Mouse (Mus musculus): ENCODE measurements around the gene Hoxa10. TPM values are rescaled to one million over a fixed set of nuclear protein-coding genes. Genes with fewer than 3 reads are reported as not detected.

The Hoxa10 gene
- total and polyA plus RNA-seq, 3 experiments, result not detected

GRCm38 (mm10) chr6:52238155-52238545 is 2.5 kb downstream of the Hoxa10 start:
- H3K27me3 ChIP-seq (ENCODE audit: control insufficient read depth in 1 of 2, insufficient read depth in 2 of 2, low read length in 2 of 2), result no peaks in the 10 kb centered on the region
- TF ChIP-seq UBTF (IDR thresholded peaks at IDR 0.05; ENCODE audit: borderline replicate concordance, insufficient read depth, low read depth, low read length), result no peak
- TF ChIP-seq TAL1 (IDR thresholded peaks at IDR 0.05; ENCODE audit: low read length), result no peak
- TF ChIP-seq EP300 (IDR thresholded peaks at IDR 0.05; ENCODE audit: low read depth in 1 of 2, low read length in 2 of 2), result no peak
- no peak for TF ChIP-seq BHLHE40 (IDR thresholded peaks at IDR 0.05; ENCODE audit: borderline replicate concordance, low read depth, low read length)
- no peak for TF ChIP-seq RAD21 (IDR thresholded peaks at IDR 0.05; ENCODE audit: low read depth, low read length)
- TF ChIP-seq GATA1 (IDR thresholded peaks at IDR 0.05; ENCODE audit: low read depth, low read length), result no peak
- no peak for TF ChIP-seq HCFC1 (IDR thresholded peaks at IDR 0.05; ENCODE audit: low read depth, low read length)
- TF ChIP-seq TBP (IDR thresholded peaks at IDR 0.05; ENCODE audit: low read depth, low read length), result no peak
- TF ChIP-seq ZKSCAN1 (IDR thresholded peaks at IDR 0.05; ENCODE audit: low read depth, low read length), result no peak
- TF ChIP-seq USF2 (IDR thresholded peaks at IDR 0.05; ENCODE audit: borderline replicate concordance in 1 of 2, insufficient read depth in 1 of 2, low read depth in 1 of 2, low read length in 2 of 2), result no peak
- TF ChIP-seq E2F4 (IDR thresholded peaks at IDR 0.05; ENCODE audit: borderline replicate concordance, low read depth, low read length), result no peak
- no peak for TF ChIP-seq JUND (IDR thresholded peaks at IDR 0.05; ENCODE audit: low read depth, low read length)
- TF ChIP-seq MYB (IDR thresholded peaks at IDR 0.05; ENCODE audit: low read depth, low read length), result no peak
- no peak for TF ChIP-seq CHD2 (IDR thresholded peaks at IDR 0.05; ENCODE audit: low read length)
- TF ChIP-seq CTCF (IDR thresholded peaks at IDR 0.05 in 2 of 3, conservative IDR thresholded peaks at IDR 0.05 in 1 of 3; ENCODE audit: control insufficient read depth in 1 of 3, insufficient read depth in 1 of 3, low read depth in 2 of 3, low read length in 3 of 3, poor library complexity in 1 of 3, severe bottlenecking in 1 of 3), result no peak
- no peaks in the 10 kb centered on the region for H3K4me1 ChIP-seq (ENCODE audit: control insufficient read depth in 1 of 2, insufficient read depth in 2 of 2, low read length in 2 of 2)
- H3K9me3 ChIP-seq (replicated peaks; ENCODE audit: insufficient read depth, low read length), result no peaks in the 10 kb centered on the region
- H3K79me2 ChIP-seq (ENCODE audit: control insufficient read depth, insufficient read depth, low read length, poor library complexity), result no peaks in the 10 kb centered on the region
- no peak overlapping the region for H3K4me3 ChIP-seq (ENCODE audit: control insufficient read depth in 1 of 2, insufficient read depth in 1 of 2, low read depth in 2 of 2, low read length in 2 of 2)
- H3K27ac ChIP-seq (ENCODE audit: control insufficient read depth, low read depth, low read length), result no peak overlapping the region
- no peaks in the 10 kb centered on the region for H3K36me3 ChIP-seq (ENCODE audit: control insufficient read depth in 1 of 2, insufficient read depth in 2 of 2, low read length in 2 of 2)
- H3K9ac ChIP-seq (ENCODE audit: control insufficient read depth, low read depth, low read length, poor library complexity, severe bottlenecking), result no peak overlapping the region
- DNase-seq (ENCODE audit: low read depth, low spot score), result no peak

- no peaks in the 10 kb centered on the region for H3K27me3 ChIP-seq (ENCODE audit: control insufficient read depth in 1 of 2, insufficient read depth in 2 of 2, low read length in 2 of 2)
- H3K27ac ChIP-seq (ENCODE audit: control insufficient read depth, low read depth, low read length), result no peak overlapping the region
- DNase-seq (ENCODE audit: low read depth, low spot score), result no peak
- no peaks in the 10 kb centered on the region for H3K4me1 ChIP-seq (ENCODE audit: control insufficient read depth in 1 of 2, insufficient read depth in 2 of 2, low read length in 2 of 2)
- no peaks in the 10 kb centered on the region for H3K36me3 ChIP-seq (ENCODE audit: control insufficient read depth in 1 of 2, insufficient read depth in 2 of 2, low read length in 2 of 2)
- no peaks in the 10 kb centered on the region for H3K79me2 ChIP-seq (ENCODE audit: control insufficient read depth, insufficient read depth, low read length, poor library complexity)
- no peak overlapping the region for H3K4me3 ChIP-seq (ENCODE audit: control insufficient read depth in 1 of 2, insufficient read depth in 1 of 2, low read depth in 2 of 2, low read length in 2 of 2)
- TF ChIP-seq BHLHE40 (IDR thresholded peaks at IDR 0.05; ENCODE audit: borderline replicate concordance, low read depth, low read length), result no peak
- no peak for TF ChIP-seq CHD1 (IDR thresholded peaks at IDR 0.05; ENCODE audit: low read depth, low read length)
- no peak for TF ChIP-seq POLR2A (IDR thresholded peaks at IDR 0.05; ENCODE audit: control insufficient read depth in 1 of 2, insufficient read depth in 1 of 2, low read depth in 1 of 2, low read length in 2 of 2, poor library complexity in 1 of 2)
- TF ChIP-seq USF1 (IDR thresholded peaks at IDR 0.05; ENCODE audit: low read depth, low read length), result no peak
- TF ChIP-seq USF2 (IDR thresholded peaks at IDR 0.05; ENCODE audit: borderline replicate concordance in 1 of 2, insufficient read depth in 1 of 2, low read depth in 1 of 2, low read length in 2 of 2), result no peak
- TF ChIP-seq ZMIZ1 (IDR thresholded peaks at IDR 0.05; ENCODE audit: low read depth, low read length), result no peak
- TF ChIP-seq CTCF (IDR thresholded peaks at IDR 0.05 in 2 of 3, conservative IDR thresholded peaks at IDR 0.05 in 1 of 3; ENCODE audit: control insufficient read depth in 1 of 3, insufficient read depth in 1 of 3, low read depth in 2 of 3, low read length in 3 of 3, poor library complexity in 1 of 3, severe bottlenecking in 1 of 3), result no peak
- TF ChIP-seq SIN3A (IDR thresholded peaks at IDR 0.05; ENCODE audit: low read length), result no peak
- no peak for TF ChIP-seq UBTF (IDR thresholded peaks at IDR 0.05; ENCODE audit: borderline replicate concordance, insufficient read depth, low read depth, low read length)
- no peak for TF ChIP-seq TBP (IDR thresholded peaks at IDR 0.05; ENCODE audit: low read depth, low read length)
- TF ChIP-seq ZKSCAN1 (IDR thresholded peaks at IDR 0.05; ENCODE audit: low read depth, low read length), result no peak
- TF ChIP-seq JUND (IDR thresholded peaks at IDR 0.05; ENCODE audit: low read depth, low read length), result no peak
- no peak for TF ChIP-seq RAD21 (IDR thresholded peaks at IDR 0.05; ENCODE audit: low read depth, low read length)
- TF ChIP-seq CHD2 (IDR thresholded peaks at IDR 0.05; ENCODE audit: low read length), result no peak
- TF ChIP-seq POLR2AphosphoS2 (IDR thresholded peaks at IDR 0.05; ENCODE audit: low read length), result no peak
- TF ChIP-seq TCF12 (IDR thresholded peaks at IDR 0.05; ENCODE audit: low read depth, low read length), result no peak
- H3K9me3 ChIP-seq (replicated peaks; ENCODE audit: insufficient read depth, low read length), result no peaks in the 10 kb centered on the region
- no peak overlapping the region for H3K9ac ChIP-seq (ENCODE audit: control insufficient read depth, low read depth, low read length, poor library complexity, severe bottlenecking)
These were observed 3.1 kb downstream of the Hoxa10 start for GRCm38 (mm10) chr6:52237346-52238154.

All from MEL (cell line).